Mouse (Mus musculus) frontal cortex, postnatal 14 days (tissue): ENCODE measurements around the gene Bysl.
"Not testable (repeated sequence)": the region's sequence is repeated elsewhere in the genome, so short reads cannot be mapped to it uniquely, and the experiment has no call there.

Source experiments
- DNase-seq, 2 experiments: peaks; one replicate each; pipeline ENCODE4 v3.0.0; 2022; ENCODE audit warnings: low spot score in 2 of 2

Gene Bysl

GRCm38 (mm10) chr17:47618556-47619311 is 7.4 kb upstream of the Bysl start:
- DNase-seq: no peak

- no peak for DNase-seq
These were observed 6.5 kb upstream of the Bysl start for GRCm38 (mm10) chr17:47617605-47618307.

DNA sequence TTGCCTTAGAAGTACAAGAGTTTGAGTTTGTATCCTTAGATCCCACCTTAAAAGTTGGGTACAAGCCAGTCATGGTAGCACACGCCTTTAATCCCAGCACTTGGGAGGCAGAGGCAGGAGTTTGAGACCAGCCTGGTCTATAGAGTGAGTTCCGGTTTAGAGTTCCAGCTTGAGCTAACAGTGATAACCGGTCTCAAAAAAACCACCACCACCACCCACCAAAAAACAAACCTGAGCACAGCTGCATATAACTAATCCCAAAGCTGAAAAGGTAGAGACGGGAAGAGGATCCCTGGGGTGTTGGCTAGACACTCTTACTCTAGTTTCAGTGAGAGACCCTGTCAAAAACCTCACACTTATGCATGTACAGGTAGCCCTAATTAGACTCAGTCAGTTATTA is 5.4 kb upstream of the Bysl start:
- no peak for DNase-seq

DNA sequence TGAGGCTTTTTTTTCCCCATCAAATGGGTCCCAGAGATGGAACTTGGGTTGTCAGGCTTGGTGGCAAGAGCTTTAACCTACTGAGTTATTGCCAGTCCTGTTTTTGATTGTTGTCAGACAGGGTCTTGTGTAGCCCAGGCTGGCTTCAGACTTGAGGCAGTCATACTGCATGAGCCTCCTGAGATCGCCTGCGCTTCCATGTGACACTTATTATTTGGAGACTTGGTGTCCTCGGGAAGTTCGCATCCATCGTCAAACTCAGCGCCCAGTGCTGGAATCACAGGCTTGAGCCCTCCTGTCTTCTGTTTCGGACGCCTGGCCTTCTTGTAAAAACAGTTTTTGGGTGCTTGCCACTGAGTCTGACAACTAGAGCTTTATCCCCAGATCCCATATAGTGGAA is 4.8 kb upstream of the Bysl start:
- DNase-seq: no peak

DNA sequence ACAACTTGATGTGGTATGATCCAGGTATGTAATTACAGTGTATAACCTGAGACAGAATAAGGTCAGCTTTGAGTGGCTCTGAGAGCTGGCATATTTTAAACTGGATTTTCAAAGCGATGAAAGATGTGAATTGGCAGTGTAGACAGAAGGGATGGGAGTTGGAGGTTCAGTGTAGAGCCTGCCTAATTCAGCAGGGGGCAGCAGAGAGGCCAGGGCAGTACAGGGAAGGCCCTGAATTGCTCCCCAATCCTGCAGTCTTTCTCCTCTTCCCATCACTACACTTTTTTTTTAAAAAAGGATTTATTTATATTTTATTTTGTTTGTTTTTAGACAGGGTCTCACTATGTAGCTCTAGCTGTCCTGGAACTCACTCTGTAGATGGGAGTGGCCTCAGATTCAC is 2.7 kb upstream of the Bysl start:
- no peak for DNase-seq

DNA sequence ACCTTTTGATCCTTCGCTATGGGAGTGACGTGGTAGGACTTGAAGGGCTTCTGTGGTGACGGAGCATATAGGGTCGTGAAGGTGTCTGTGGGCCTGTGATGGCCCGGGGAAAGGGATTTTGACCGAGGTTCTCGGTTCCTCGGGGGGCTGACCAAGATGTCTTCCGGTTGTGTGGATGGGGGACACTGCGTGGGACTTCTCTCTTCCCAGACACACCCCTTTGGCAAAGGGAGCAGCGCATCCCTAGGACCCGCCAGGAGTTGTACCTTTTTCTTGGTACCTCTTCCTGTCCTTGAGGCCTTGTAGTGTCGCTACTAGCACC is 330 bp upstream of the Bysl start:
- no peak for DNase-seq

- no peak for DNase-seq
These were observed 2.1 kb downstream of the Bysl start for GRCm38 (mm10) chr17:47609182-47609581.

DNA sequence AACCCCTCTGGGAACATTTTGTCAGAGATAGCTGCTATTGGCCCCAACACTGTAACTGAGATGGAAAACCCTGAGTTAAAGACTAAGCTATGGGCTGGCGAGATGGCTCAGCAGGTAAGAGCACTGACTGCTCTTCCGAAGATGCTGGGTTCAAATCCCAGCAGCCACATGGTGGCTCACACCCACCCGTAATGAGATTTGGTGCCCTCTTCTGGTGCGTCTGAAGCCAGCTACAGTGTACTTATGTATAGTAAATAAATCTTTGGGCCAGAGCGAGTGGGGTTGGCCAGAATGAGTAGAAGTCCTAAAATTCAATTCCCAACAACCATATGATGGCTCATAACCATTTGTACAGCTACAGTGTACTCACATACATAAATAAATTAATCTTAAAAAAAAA is 5.1 kb downstream of the Bysl start:
- no peak for DNase-seq

DNA sequence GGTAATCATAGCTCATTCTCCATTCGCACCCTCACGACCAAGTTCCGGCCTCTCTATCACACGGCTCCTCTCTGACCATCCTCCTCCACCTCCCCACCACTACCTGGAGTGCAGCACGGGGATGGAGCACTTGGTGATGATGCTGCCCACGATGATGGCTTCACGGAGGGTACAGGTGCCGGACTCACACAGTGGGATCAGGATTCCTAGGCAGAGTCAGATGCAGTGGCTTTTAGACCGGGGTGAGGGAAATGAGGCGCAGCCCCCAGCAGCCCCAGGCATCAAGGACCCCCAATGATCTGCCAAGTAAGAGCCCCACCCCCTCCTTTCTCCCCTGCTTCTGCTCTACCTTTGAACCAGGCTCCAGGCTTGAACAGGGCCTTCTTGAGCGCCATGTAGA is 9.0 kb downstream of the Bysl start:
- DNase-seq: no peak

DNA sequence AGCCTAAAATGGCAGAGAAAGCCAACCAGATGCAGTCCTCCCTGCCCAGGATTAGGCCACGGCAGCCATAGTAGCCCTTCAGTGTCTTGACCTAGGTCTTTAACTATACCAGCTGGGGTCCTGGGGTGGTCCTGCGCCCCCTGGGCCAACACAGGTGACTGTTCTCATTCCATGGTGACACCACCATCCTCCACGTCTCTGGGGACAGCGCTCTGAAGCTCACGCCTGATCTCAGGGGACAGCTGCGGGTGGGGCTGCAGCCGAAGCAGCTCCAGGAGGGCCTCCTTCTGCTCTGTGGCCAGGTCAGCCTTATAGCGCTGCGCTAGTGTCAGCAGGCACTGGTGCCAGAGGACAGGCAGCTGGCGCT is 9.9 kb downstream of the Bysl start:
- no peak for DNase-seq

DNA sequence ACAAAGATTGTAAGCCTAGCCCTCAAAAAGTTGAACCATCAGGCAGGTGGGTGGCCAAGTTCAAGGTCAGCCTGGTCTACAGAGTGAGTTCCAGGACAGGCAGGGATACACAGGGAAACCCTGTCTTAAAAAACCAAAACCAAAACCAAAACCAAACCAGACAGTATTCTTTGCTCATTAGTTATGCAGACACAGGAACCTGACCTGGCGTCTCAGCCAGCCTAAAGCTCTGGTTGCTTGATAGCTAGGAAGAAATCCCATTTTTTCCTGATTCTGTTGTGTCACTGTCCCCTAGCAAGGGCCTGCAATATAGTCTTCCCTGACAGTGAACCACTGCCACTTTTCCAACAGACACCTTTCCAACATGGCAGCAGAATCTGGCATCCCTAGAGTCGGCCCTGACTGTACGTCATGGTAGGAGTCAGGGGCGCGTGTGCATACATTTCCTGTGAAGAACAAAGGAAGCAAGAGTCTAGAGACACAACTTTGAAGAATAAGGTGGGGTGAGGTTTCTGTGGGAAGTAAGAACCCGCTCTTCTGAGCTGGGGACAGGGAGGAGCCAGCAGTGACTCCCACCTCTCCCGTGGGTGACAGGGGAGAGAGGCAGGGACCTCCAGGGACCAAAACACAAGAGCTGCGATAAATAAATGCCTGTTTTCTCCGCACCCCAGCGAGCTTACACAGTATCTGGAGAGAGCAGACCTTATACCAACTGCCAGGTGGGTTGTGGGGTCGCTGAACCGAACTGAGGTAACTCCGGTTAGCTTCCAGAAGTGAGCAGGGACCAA is 10.5 kb downstream of the Bysl start:
- DNase-seq: no peak

DNA sequence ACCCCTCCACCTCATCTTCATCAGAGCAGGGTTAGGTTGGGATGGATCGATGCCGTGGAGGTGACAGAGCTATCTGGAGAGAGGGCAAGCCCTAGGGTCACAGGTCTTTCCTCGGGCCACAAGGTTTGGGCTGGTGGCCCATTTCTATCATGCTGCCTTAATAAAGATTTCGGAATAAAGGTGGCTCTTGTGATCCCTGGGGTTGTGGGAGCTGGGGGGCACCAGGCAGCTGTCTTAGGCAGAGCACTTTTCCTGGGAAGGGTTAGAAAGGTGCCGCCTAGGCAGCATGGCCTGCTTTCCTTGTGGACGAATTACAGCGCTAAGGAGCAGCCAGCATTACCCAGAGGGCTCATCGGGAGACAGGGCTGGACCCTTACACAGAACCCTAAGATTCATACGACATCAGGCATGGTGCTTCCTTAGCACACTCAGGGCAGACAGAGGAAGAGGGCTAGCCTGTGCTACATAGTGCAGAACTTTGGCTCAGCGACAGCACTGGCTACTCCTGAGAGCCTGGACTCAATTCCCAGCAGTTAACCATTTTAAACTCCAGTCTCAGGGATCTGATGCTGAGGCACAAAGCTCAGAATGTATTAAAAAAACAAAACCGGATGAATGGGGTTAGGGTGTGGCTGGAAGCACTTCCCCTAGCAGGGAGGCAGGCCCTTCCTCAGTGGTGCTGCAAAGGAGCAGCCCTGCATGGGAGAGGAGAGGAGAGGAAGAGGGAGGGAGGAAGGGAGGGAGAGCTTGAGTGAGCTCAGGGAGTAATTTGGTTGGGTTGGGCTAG is 11.6 kb downstream of the Bysl start:
- no peak for DNase-seq

- DNase-seq: not testable (repeated sequence)
These were observed 12.6 kb downstream of the Bysl start for GRCm38 (mm10) chr17:47598580-47599304.

- DNase-seq: no peak
These were observed 13.3 kb downstream of the Bysl start for GRCm38 (mm10) chr17:47597838-47598579.

GRCm38 (mm10) chr17:47597261-47597660 is 14.0 kb downstream of the Bysl start:
- no peak for DNase-seq

GRCm38 (mm10) chr17:47596839-47597164 is 14.5 kb downstream of the Bysl start:
- DNase-seq: no peak

GRCm38 (mm10) chr17:47596162-47596838 is 15.0 kb downstream of the Bysl start:
- DNase-seq: no peak

DNA sequence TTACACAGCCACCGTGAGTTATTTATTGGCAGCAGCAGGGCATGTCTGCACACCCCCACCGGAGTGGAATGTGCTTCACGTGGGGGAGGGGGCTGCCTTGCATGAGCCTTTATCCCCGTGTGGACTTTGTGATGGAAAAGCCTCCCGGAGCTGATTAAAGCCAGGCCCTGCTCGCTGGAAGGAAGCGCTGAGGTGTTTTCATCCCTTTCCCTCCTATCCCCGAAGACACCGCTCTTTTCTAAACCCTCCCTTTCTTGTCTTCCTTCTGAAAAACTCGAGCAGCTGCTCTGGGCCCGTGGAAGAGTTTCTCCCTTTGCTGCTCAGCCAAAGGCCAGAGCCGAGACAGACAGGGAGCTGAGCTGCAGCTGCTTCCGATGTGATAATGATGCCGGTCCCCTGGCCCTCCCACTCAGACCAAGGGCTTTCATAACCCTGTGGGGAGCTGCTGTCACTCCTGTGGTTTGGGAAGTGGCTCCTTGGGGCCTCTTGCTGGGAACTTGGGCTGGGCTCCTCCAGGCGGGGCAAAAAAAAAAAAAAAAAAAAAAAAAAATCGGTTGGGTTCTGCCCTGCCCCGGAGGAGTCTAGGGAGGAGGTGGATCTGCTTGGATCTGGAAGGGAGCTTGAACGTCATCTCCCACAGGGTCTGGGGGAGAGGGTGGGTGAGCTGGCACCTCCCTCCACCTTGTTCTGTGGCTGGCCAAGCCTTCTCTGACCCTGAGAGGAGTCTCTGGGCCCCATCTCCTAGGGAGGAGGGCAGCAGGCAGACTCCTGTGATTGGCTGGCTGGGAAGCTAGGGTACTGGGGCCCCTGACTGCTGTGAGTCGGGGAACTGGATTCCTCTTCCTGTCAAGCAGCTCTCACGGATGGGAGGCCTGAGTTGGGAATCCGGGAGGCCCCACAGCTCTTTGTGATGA is 15.8 kb downstream of the Bysl start:
- DNase-seq: no peak

DNA sequence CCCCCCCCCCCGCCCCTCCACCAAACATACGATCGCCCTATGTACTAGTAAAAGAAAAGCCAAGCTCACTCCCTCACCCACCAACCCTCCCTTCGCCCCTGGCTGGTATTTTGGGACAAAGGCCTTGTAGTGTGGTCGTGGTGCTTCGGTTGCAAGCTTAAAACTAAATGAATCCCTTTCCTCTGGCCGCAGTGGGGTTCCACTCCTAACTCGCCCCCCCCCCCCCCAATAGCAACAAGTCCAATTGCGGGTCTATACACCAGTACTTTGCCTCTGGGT is 16.4 kb downstream of the Bysl start:
- DNase-seq: no peak
